Mouse (Mus musculus): ENCODE results near the gene Mtx1. TPM values are rescaled to one million over a fixed set of nuclear protein-coding genes. Genes with fewer than 3 reads are reported as not detected.
"Not testable (repeated sequence)": the region's sequence is repeated elsewhere in the genome, so short reads cannot be mapped to it uniquely, and the experiment has no call there.

Gene Mtx1
- total and polyA plus RNA-seq, 2 experiments from 2014 or later = 99.3 to 247 TPM

DNA sequence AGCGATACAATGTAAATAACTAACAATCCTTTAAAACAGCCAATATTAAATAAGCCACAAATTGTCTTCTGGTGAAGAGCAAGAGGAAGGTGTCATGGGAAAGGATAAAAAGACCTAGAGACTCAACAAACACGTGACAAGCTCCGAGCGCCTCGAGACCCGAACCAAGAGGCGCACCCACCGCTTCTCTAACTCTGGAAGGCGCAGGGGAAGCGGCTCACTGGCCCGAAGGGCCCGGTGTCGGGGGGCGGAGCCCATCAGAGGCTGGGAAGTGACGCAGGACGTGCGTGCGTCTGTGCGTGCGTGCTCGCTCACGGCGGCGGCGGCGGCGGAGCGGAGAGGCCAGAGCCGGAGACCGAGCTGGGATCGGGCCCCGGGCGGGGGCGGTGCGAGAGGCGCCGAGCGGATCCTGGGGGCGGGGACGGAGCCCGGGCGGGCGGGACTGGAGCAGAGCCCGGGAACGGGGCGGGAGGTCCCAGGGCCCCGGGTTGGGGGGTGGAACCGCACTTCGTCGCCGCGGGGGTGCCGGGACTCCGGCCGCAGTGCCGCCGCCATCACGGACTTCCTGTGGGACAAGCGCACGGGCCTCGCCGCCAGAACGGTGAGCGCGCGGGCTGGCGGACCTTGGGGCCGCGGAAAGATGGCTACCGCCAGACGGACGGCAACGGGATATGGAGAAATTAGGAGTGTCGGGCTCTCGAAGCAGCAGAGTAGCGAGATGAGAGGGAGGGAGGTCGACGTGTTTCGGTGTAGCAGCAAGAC, 62.2 kb downstream of the Mtx1 start, which contains the start of gene Clk2:
Gene Clk2 (plus strand): TSS at position 290 of the 762 bp plus-strand sequence.
- peaks cover 3% of the 10 kb centered on the region for H3K27me3 ChIP-seq (ENCODE audit: control insufficient read depth, insufficient read depth, low read length)
- H3K9ac ChIP-seq (replicated peaks; ENCODE audit: low read depth, low read length) = peak within 1 kb of the TSS; percentile 89
- H3K4me1 ChIP-seq (ENCODE audit: control insufficient read depth, insufficient read depth) = peaks cover 15% of the 10 kb centered on the region; the same call in 1 of the 2 replicates
- peak within 1 kb of the TSS; percentile 65 for H3K4me2 ChIP-seq (ENCODE audit: low read depth, low read length)
- no peaks in the 10 kb centered on the region for H3K9me3 ChIP-seq (replicated peaks; ENCODE audit: control insufficient read depth, low read length)
- ATAC-seq (ENCODE audit: insufficient read depth, low read depth) = peak; percentile 98
- peaks cover 28% of the 10 kb centered on the region for H3K36me3 ChIP-seq (replicated peaks; ENCODE audit: control insufficient read depth, insufficient read depth, low read length)
- H3K27ac ChIP-seq (ENCODE audit: low read depth) = peak within 1 kb of the TSS; percentile 96
- TF ChIP-seq EP300 (IDR thresholded peaks at IDR 0.05; ENCODE audit: low read depth) (no peak), CTCF (IDR thresholded peaks at IDR 0.05; ENCODE audit: low read depth) (no peak)
- DNase-seq (ENCODE audit: low spot score) = peak; percentile 93
- under 1% methylated on average over 75 of the region's 79 CpGs for WGBS
- H3K4me3 ChIP-seq (ENCODE audit: low read depth, low read length) = peak within 1 kb of the TSS; percentile 84

DNA sequence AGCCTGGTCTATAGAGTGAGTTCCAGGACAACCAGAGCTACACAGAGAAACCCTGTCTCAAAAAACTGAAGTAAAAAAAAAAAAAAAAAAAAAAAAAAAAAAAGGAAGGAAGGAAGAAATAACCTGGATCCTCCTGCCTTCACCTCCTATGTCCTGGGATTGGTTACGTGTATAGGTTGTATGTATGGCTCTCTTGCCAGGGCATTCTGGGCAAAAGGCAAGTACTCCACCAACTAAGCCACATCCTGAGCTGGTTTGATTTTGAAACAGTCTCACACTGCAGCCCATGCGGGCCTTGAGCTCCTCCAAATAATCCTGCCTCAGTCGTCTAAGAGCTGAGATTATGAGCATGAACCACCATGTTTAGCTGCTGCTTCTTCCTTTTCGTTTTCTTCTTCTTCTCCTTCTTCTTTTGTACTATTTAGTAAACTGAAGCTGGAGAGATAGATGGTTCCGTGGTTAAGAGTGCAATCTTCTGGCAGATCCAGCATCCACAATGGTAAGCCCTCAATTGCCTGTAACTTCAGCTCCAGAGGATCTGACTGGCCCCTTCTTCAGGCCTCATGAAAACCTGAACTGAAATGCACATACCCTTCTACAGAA, 63.1 kb downstream of the Mtx1 start:
- H3K4me2 ChIP-seq (ENCODE audit: low read depth, low read length) = peak overlapping the region; percentile 65
- peaks cover 18% of the 10 kb centered on the region for H3K36me3 ChIP-seq (replicated peaks; ENCODE audit: control insufficient read depth, insufficient read depth, low read length)
- H3K9ac ChIP-seq (replicated peaks; ENCODE audit: low read depth, low read length) = peak overlapping the region; percentile 89
- no peaks in the 10 kb centered on the region for H3K9me3 ChIP-seq (replicated peaks; ENCODE audit: control insufficient read depth, low read length)
- no peak for ATAC-seq (ENCODE audit: insufficient read depth, low read depth)
- no peak overlapping the region for H3K27ac ChIP-seq (ENCODE audit: low read depth)
- TF ChIP-seq EP300 (IDR thresholded peaks at IDR 0.05; ENCODE audit: low read depth) (no peak), CTCF (IDR thresholded peaks at IDR 0.05; ENCODE audit: low read depth) (no peak)
- 67% methylated on average over 5 of the region's 5 CpGs for WGBS
- peaks cover 17% of the 10 kb centered on the region; the same call in 1 of the 2 replicates for H3K4me1 ChIP-seq (ENCODE audit: control insufficient read depth, insufficient read depth)
- H3K4me3 ChIP-seq (ENCODE audit: low read depth, low read length) = peak overlapping the region; percentile 84
- DNase-seq (ENCODE audit: low spot score) = no peak
- peaks cover 12% of the 10 kb centered on the region for H3K27me3 ChIP-seq (ENCODE audit: control insufficient read depth, insufficient read depth, low read length)

- Histone ChIP-seq H3K36me3 (replicated peaks; ENCODE audit: control insufficient read depth, insufficient read depth, low read length) (peaks cover 12% of the 10 kb centered on the region), H3K27me3 (ENCODE audit: control insufficient read depth, insufficient read depth, low read length) (peaks cover 16% of the 10 kb centered on the region), H3K9me3 (replicated peaks; ENCODE audit: control insufficient read depth, low read length) (no peaks in the 10 kb centered on the region), H3K9ac (replicated peaks; ENCODE audit: low read depth, low read length) (no peak overlapping the region), H3K27ac (ENCODE audit: low read depth) (no peak overlapping the region), H3K4me1 (ENCODE audit: control insufficient read depth, insufficient read depth) (peaks cover 17% of the 10 kb centered on the region; the same call in 1 of the 2 replicates), H3K4me2 (ENCODE audit: low read depth, low read length) (no peak overlapping the region), H3K4me3 (ENCODE audit: low read depth, low read length) (no peak overlapping the region)
- 74% methylated on average over 1 of the region's 1 CpGs for WGBS
- ATAC-seq (ENCODE audit: insufficient read depth, low read depth) (no peak), DNase-seq (ENCODE audit: low spot score) (no peak)
- no peak for TF ChIP-seq EP300 (IDR thresholded peaks at IDR 0.05; ENCODE audit: low read depth)
- no peak for TF ChIP-seq CTCF (IDR thresholded peaks at IDR 0.05; ENCODE audit: low read depth)
Measured at GRCm38 (mm10) chr3:89163123-89163522, 63.8 kb downstream of the Mtx1 start.

DNA sequence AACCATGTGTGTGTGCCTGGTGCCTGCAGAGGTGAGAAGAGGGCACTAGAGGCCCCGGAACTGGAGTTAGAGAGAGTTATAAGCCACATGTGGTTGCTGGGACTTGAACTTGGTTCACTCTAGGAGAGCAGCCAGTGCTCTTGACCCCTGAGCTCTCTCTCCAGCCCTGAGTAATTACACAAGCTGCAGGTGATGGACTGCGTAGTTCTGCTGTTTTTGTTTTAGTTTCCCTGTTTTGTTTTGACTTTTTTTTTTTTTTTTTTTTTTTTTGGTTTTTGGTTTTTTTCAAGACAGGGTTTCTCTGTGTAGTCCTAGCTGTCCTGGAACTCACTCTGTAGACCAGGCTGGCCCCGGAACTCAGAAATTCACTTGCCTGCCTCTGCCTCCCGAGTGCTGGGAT, 65.1 kb downstream of the Mtx1 start:
- no peak for ATAC-seq (ENCODE audit: insufficient read depth, low read depth)
- H3K36me3 ChIP-seq (replicated peaks; ENCODE audit: control insufficient read depth, insufficient read depth, low read length) = peaks cover under 1% of the 10 kb centered on the region; the same call in 1 of the 2 replicates

DNA sequence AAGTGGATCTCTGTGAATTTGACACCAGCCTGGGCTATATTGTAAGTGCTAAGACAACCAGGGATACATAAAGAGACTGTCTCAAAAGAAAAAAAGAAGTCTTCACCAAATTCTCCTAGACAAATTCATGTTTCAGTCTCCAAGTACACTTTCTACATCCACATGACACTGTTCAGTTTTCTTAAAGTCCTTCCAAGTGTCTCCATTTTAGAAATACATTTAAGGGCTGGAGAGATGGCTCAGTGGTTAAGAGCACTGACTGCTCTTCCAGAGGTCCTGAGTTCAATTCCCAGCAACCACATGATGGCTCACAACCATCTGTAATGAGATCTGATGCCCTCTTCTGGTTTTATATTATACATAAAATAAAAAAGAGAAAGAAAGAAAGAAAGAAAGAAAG, 65.7 kb downstream of the Mtx1 start:
- DNase-seq (ENCODE audit: low spot score); H3K9me3 ChIP-seq (replicated peaks; ENCODE audit: control insufficient read depth, low read length): not testable (repeated sequence)

More for the DNA sequence above, 65.1 kb downstream of the Mtx1 start:
- no peak for DNase-seq (ENCODE audit: low spot score)
- WGBS = 55% methylated on average over 4 of the region's 4 CpGs
- Histone ChIP-seq H3K4me2 (ENCODE audit: low read depth, low read length) (no peak overlapping the region), H3K27me3 (ENCODE audit: control insufficient read depth, insufficient read depth, low read length) (peaks cover 16% of the 10 kb centered on the region), H3K9me3 (replicated peaks; ENCODE audit: control insufficient read depth, low read length) (no peaks in the 10 kb centered on the region), H3K9ac (replicated peaks; ENCODE audit: low read depth, low read length) (no peak overlapping the region), H3K4me1 (ENCODE audit: control insufficient read depth, insufficient read depth) (peaks cover 17% of the 10 kb centered on the region; the same call in 1 of the 2 replicates), H3K27ac (ENCODE audit: low read depth) (no peak overlapping the region), H3K4me3 (ENCODE audit: low read depth, low read length) (no peak overlapping the region)
- TF ChIP-seq EP300 (IDR thresholded peaks at IDR 0.05; ENCODE audit: low read depth) (no peak), CTCF (IDR thresholded peaks at IDR 0.05; ENCODE audit: low read depth) (no peak)

More for the DNA sequence above, 65.7 kb downstream of the Mtx1 start:
- H3K36me3 ChIP-seq (replicated peaks; ENCODE audit: control insufficient read depth, insufficient read depth, low read length); H3K4me2 ChIP-seq (ENCODE audit: low read depth, low read length); H3K4me3 ChIP-seq (ENCODE audit: low read depth, low read length); H3K9ac ChIP-seq (replicated peaks; ENCODE audit: low read depth, low read length); H3K27ac ChIP-seq (ENCODE audit: low read depth); ATAC-seq (ENCODE audit: insufficient read depth, low read depth): not testable (repeated sequence)
- H3K27me3 ChIP-seq (ENCODE audit: control insufficient read depth, insufficient read depth, low read length) = peaks cover 16% of the 10 kb centered on the region
- peaks cover 17% of the 10 kb centered on the region; the same call in 1 of the 2 replicates for H3K4me1 ChIP-seq (ENCODE audit: control insufficient read depth, insufficient read depth)
